Mouse (Mus musculus) liver, embryonic 11.5 days (tissue): ENCODE results near the gene Il6st. TPM values are rescaled to one million over a fixed set of nuclear protein-coding genes. Genes with fewer than 3 reads are reported as not detected.
A peak's percentile ranks its signal among the peaks of the same experiment; 100 is the strongest.

Source experiments
- ATAC-seq: fragments of 200-750 bp; cut with Nextera tagmentation; replicated peaks from 2 replicates; pipeline ENCODE4 v1.8.0; 2017; ENCODE audit warnings: moderate number of reproducible peaks, mild to moderate bottlenecking, moderate TSS enrichment, moderate library complexity; ENCODE audit not compliant: low FRiP score
- DNase-seq: peaks from one replicate; pipeline ENCODE4 v3.0.0-alpha.2; 2017; ENCODE audit warnings: low spot score
- H3K27ac ChIP-seq: fragments of 300-500 bp; sonication (generic); 2 replicates; pipeline ENCODE4 v1.5.1; 2014; ENCODE audit warnings: mild to moderate bottlenecking, low read depth, low read length, control low read depth
- H3K27me3 ChIP-seq: fragments of 300-500 bp; sonication (generic); replicated peaks from 2 replicates; pipeline ENCODE4 v1.6.1; 2014; ENCODE audit warnings: low read length, mixed read lengths; ENCODE audit not compliant: control insufficient read depth, insufficient read depth
- H3K36me3 ChIP-seq: fragments of 300-500 bp; sonication (generic); 2 replicates; pipeline ENCODE4 v1.6.1; 2014; ENCODE audit warnings: mild to moderate bottlenecking, low read length, moderate library complexity, mixed read lengths; ENCODE audit not compliant: control insufficient read depth, insufficient read depth
- H3K4me1 ChIP-seq: fragments of 300-500 bp; sonication (generic); replicated peaks from 2 replicates; pipeline ENCODE4 v1.6.1; 2014; ENCODE audit warnings: low read length, mixed read lengths; ENCODE audit not compliant: control insufficient read depth, insufficient read depth
- H3K4me2 ChIP-seq: fragments of 300-500 bp; sonication (generic); 2 replicates; pipeline ENCODE4 v1.6.1; 2014; ENCODE audit warnings: mild to moderate bottlenecking, control low read depth, moderate library complexity
- H3K4me3 ChIP-seq: fragments of 300-500 bp; sonication (generic); 2 replicates; pipeline ENCODE4 v1.5.1; 2014; ENCODE audit warnings: low read depth, low read length, control low read depth
- H3K9ac ChIP-seq: fragments of 300-500 bp; sonication (generic); 2 replicates; pipeline ENCODE4 v1.6.1; 2014; ENCODE audit warnings: low read depth, low read length, control low read depth
- H3K9me3 ChIP-seq: fragments of 300-500 bp; sonication (generic); 2 replicates; pipeline ENCODE4 v1.6.1; 2016; ENCODE audit warnings: low read length, inconsistent platforms, mixed read lengths; ENCODE audit not compliant: control insufficient read depth
- WGBS: fragments of 180-500 bp; shearing (Covaris S2); extraction: QIAGEN DNeasy Blood & Tissue Kit; methylation state at CpG from one replicate; pipeline ENCODE4 v1.1.7; 2014; 5-methylcytosine and 5-hydroxymethylcytosine counted together
- polyA plus RNA-seq: library from polyadenylated mRNA; unstranded; fragments of >200 nt; fragmentation: Nextera tagmentation; extraction: Ambion mirVana; gene quantifications from 2 replicates; pipeline ENCODE4 v1.2.1, GENCODE M21; 2014

Il6st gene
- polyA plus RNA-seq, 1 experiment from 2014 or later: 12.4 TPM

GRCm38 (mm10) chr13:112483015-112483414 is 19.1 kb downstream of the Il6st start:
- DNase-seq (no peak), ATAC-seq (no peak)
- Histone ChIP-seq H3K27me3 (no peaks in the 10 kb centered on the region), H3K4me1 (no peaks in the 10 kb centered on the region), H3K27ac (no peak overlapping the region), H3K4me3 (no peak overlapping the region), H3K36me3 (peaks cover 11% of the 10 kb centered on the region), H3K9me3 (no peaks in the 10 kb centered on the region), H3K9ac (no peak overlapping the region), H3K4me2 (no peak overlapping the region)
- 82% methylated on average over 7 of the region's 7 CpGs for WGBS

DNA sequence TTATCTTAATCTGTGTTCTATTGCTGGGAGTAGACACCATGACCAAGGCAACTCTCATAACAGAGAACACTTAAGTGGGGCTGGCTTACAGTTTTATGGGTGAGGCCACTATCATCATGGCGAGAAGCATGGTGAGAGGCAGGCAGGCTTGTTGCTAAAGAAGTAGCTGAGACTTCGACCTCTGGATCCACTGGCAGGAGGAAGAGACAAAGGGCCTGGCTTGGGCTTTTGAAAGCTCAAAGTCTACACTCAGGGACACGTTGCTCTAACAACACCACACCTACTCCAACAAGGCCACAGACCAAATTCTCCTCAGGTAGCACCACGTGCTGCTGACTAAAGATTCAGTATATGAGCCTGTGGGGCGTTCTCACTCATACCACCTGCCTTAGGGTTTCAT is 22.4 kb downstream of the Il6st start:
- H3K9ac ChIP-seq: no peak overlapping the region
- WGBS: 90% methylated on average over 5 of the region's 5 CpGs
- H3K27me3 ChIP-seq: no peaks in the 10 kb centered on the region
- no peak overlapping the region for H3K4me2 ChIP-seq
- no peaks in the 10 kb centered on the region for H3K9me3 ChIP-seq
- H3K4me3 ChIP-seq: no peak overlapping the region
- DNase-seq (no peak), ATAC-seq (no peak)
- peaks cover 11% of the 10 kb centered on the region for H3K36me3 ChIP-seq
- no peaks in the 10 kb centered on the region for H3K4me1 ChIP-seq
- H3K27ac ChIP-seq: no peak overlapping the region

DNA sequence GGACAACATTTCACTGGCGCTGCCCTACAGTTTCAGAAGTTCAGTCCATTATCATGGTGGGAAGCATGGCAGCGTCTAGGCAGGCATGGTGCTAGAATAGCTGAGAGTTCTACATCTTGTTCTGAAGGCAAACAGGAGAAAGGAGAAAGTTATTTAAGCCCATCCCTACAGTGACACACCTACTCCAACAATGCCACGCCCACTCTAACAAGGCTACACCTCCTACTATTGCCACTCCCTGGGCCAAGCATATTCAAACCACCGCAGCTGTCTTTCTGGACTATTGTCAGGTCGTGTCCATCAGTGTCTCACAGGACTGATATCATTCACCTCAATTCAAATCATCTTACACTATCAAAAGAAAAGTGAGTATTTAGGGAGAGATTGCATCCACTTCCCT is 22.8 kb downstream of the Il6st start:
- H3K4me3 ChIP-seq: no peak overlapping the region
- no peaks in the 10 kb centered on the region for H3K4me1 ChIP-seq
- H3K27ac ChIP-seq: no peak overlapping the region
- H3K27me3 ChIP-seq: no peaks in the 10 kb centered on the region
- DNase-seq (no peak), ATAC-seq (no peak)
- H3K36me3 ChIP-seq: peaks cover 11% of the 10 kb centered on the region
- H3K4me2 ChIP-seq: no peak overlapping the region
- no peak overlapping the region for H3K9ac ChIP-seq
- WGBS: 89% methylated on average over 5 of the region's 5 CpGs
- no peaks in the 10 kb centered on the region for H3K9me3 ChIP-seq

DNA sequence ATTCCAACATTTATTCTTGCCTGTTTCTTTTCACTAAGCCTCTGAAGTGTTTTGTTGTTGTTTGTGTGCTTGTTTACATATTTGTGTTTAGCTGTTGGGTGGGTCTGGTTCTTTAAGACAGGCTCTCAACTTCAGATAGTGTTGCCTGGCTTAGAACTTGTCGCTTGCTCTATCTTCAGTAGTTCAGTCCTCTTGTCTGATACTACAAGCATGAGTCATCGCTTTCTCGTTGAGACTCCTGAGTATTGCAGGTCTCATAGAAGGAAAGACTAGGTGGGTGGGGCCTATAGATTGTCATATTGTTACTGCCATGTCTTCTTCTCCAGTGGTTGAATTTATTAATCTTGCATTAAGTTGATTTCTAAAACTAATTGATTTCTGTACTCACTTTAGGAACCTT is 26.2 kb downstream of the Il6st start:
- no peak overlapping the region for H3K4me2 ChIP-seq
- no peaks in the 10 kb centered on the region for H3K27me3 ChIP-seq
- WGBS: 58% methylated on average over 3 of the region's 3 CpGs
- H3K4me1 ChIP-seq: no peaks in the 10 kb centered on the region
- H3K36me3 ChIP-seq: peaks cover 8% of the 10 kb centered on the region
- H3K9me3 ChIP-seq: no peaks in the 10 kb centered on the region
- H3K4me3 ChIP-seq: no peak overlapping the region
- peak; percentile 80 for ATAC-seq
- no peak overlapping the region for H3K27ac ChIP-seq
- no peak for DNase-seq
- H3K9ac ChIP-seq: no peak overlapping the region

DNA sequence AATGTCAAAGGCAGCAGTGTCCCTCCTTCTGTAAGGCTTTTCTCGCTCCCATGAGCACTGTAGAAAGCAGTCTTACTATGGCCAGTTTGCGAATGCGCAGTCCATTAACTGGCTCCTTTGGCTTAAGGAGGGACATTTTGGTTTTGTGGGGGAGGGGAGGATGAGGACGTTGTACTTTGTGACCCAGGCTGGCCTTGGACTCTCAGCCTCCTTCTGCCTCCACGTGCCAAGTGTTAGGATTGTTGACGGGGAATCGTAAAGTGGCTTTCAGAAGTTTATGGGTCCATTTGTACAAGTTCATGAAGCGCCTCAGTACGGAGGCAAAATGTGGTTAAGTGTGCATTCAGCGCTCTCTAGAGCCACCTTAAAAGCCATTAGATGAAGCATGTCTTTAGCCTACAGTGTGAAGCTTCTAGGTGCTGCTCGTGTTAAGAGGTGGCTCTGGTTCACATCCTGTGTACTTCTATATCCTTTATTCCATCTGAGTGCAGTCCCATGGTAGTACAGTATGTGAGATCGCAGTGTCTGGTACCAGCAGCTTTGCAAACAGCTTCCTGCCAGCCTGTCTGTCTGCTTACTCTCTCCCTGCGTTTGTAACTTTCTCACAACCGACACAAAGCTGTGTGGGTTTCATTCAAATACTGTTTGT is 27.9 kb downstream of the Il6st start:
- H3K9me3 ChIP-seq: no peaks in the 10 kb centered on the region
- no peak overlapping the region for H3K4me2 ChIP-seq
- H3K4me1 ChIP-seq: no peaks in the 10 kb centered on the region; the same call in 1 of the 2 replicates
- ATAC-seq (no peak), DNase-seq (no peak)
- no peak overlapping the region for H3K4me3 ChIP-seq
- no peaks in the 10 kb centered on the region for H3K27me3 ChIP-seq
- peaks cover 6% of the 10 kb centered on the region; the same call in 1 of the 2 replicates for H3K36me3 ChIP-seq
- H3K27ac ChIP-seq: no peak overlapping the region
- WGBS: 87% methylated on average over 14 of the region's 14 CpGs
- H3K9ac ChIP-seq: no peak overlapping the region

- H3K36me3 ChIP-seq: peaks cover 9% of the 10 kb centered on the region; the same call in 1 of the 2 replicates
- no peaks in the 10 kb centered on the region; the same call in 1 of the 2 replicates for H3K4me1 ChIP-seq
- no peak for ATAC-seq
- no peak overlapping the region for H3K4me2 ChIP-seq
- no peaks in the 10 kb centered on the region for H3K27me3 ChIP-seq
- no peak overlapping the region for H3K9ac ChIP-seq
- no peaks in the 10 kb centered on the region for H3K9me3 ChIP-seq
- H3K4me3 ChIP-seq: no peak overlapping the region
- WGBS: 42% methylated on average over 1 of the region's 1 CpGs
- DNase-seq: no peak
- H3K27ac ChIP-seq: no peak overlapping the region
Measured at GRCm38 (mm10) chr13:112492285-112492678, 28.4 kb downstream of the Il6st start.

DNA sequence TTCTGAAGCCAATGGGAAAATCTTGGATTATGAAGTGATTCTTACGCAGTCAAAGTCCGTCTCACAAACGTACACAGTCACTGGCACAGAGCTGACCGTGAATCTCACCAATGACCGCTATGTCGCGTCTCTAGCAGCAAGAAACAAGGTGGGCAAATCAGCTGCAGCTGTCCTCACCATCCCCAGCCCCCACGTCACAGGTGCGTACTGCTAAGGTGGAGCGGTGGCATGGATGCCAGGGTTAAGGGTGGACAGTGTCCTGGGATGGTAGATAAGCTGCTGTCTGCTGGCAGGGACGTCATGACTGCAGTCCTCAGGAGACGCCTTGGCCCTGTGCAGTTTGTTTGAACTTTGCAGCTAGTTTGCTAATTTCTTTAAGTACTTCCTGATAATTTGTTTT is 30.7 kb downstream of the Il6st start:
- no peak for ATAC-seq
- WGBS: 90% methylated on average over 12 of the region's 12 CpGs
- H3K36me3 ChIP-seq: peaks cover 18% of the 10 kb centered on the region; the same call in 1 of the 2 replicates

DNA sequence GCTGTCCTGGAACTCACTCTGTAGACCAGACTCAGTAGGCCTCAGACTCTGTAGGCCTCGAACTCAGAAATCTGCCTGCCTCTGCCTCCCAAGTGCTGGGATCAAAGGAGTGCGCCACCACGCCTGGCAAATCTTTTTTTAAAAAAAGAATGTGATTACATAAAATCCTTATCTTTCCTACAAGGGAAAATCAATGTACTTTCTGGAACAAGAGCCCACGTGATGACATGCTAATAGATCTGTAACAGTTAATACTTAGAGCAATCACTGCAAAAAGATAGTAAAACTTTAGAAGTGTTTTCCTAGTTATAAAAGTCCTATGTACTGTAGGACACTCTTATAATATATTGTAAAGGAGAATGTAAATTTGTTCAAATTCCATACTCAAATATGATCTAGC is 36.2 kb downstream of the Il6st start:
- Histone ChIP-seq H3K27ac (no peak overlapping the region), H3K9me3 (no peaks in the 10 kb centered on the region), H3K9ac (no peak overlapping the region), H3K27me3 (no peaks in the 10 kb centered on the region), H3K4me1 (no peaks in the 10 kb centered on the region; the same call in 1 of the 2 replicates), H3K4me3 (no peak overlapping the region), H3K36me3 (peaks cover 32% of the 10 kb centered on the region), H3K4me2 (no peak overlapping the region)
- 90% methylated on average over 4 of the region's 4 CpGs for WGBS
- ATAC-seq: no peak
- DNase-seq: no peak

More for the DNA sequence above, 30.7 kb downstream of the Il6st start:
- no peak for DNase-seq
- H3K4me1 ChIP-seq: no peaks in the 10 kb centered on the region; the same call in 1 of the 2 replicates
- H3K27ac ChIP-seq: no peak overlapping the region
- H3K27me3 ChIP-seq: no peaks in the 10 kb centered on the region
- no peak overlapping the region for H3K9ac ChIP-seq
- no peaks in the 10 kb centered on the region for H3K9me3 ChIP-seq
- no peak overlapping the region for H3K4me3 ChIP-seq
- H3K4me2 ChIP-seq: no peak overlapping the region

DNA sequence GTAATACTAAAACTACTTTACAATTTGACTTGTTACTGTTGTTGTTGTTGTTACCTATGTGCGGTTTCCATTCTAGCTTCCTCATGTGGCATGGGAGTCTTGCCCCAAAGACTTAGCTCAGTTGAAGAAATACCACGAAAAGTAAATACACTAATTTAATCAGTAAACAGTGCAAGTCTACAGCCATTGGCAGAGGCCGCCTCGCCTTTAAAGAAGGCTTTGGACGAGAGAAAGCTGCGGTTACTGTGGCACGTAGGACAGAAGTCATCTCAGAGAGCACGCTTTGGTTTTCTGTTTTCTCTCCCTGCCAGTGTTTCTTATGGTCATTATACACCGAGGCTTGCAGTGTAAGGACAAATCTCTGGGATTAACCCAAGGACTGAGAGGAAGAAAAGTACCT is 36.6 kb downstream of the Il6st start:
- Histone ChIP-seq H3K9me3 (no peaks in the 10 kb centered on the region), H3K27ac (no peak overlapping the region), H3K27me3 (no peaks in the 10 kb centered on the region), H3K4me2 (no peak overlapping the region), H3K36me3 (peaks cover 33% of the 10 kb centered on the region), H3K4me1 (no peaks in the 10 kb centered on the region; the same call in 1 of the 2 replicates), H3K9ac (no peak overlapping the region), H3K4me3 (no peak overlapping the region)
- no peak for ATAC-seq
- 86% methylated on average over 9 of the region's 9 CpGs for WGBS
- DNase-seq: no peak
